Mouse (Mus musculus): ENCODE results near the gene Stim1.

- no peak for TF ChIP-seq POLR2A (IDR thresholded peaks at IDR 0.05; ENCODE audit: extremely low read depth, insufficient read depth, low read length)
- no peak for TF ChIP-seq CTCF (IDR thresholded peaks at IDR 0.05; ENCODE audit: low read depth, low read length)
Measured at GRCm38 (mm10) chr7:102481579-102481978, 214.0 kb downstream of the Stim1 start, which contains the start of gene Olfr543.
